Mouse (Mus musculus) embryo, embryonic 11.5 days (tissue): ENCODE measurements around the gene Olfr1002.
"Not testable (repeated sequence)": the region's sequence is repeated elsewhere in the genome, so short reads cannot be mapped to it uniquely, and the experiment has no call there.

Experiments used
- DNase-seq: peaks from one replicate; pipeline ENCODE4 v3.0.0-alpha.2; 2012; ENCODE audit warnings: low read depth, low spot score

The Olfr1002 gene

GRCm38 (mm10) chr2:85650604-85651003 is at the start of gene Olfr1002:
Gene Olfr1002, minus strand, starts transcription at chr2:85650704.
- no peak for DNase-seq

- DNase-seq = no peak
Measured at GRCm38 (mm10) chr2:85689131-85689530, 38.6 kb upstream of the Olfr1002 start, which contains the start of gene Olfr1008. Gene Olfr1008, plus strand, starts transcription at chr2:85689431.

DNA sequence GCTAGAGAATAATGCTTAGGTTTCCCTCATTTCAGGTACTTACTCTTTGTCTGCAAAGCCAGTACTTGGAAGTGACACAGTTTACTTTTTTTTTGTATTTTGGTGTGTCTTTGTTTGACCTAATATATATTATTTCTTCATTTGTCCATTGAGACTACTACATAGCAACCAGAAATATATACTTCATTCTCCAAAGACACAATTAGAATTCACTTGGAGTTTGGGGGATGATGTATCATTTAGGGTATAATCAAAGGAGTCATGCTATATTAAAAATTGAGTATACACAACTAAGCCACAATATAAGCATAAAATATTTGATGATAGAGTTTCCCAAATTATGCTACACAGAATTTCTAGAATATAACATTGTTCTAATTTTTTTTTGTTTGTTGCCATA is 28.2 kb upstream of the Olfr1002 start, which contains the start of gene Olfr1006:
Gene Olfr1006, minus strand, starts transcription at position 101 of the 400 bp plus-strand sequence.
- no peak for DNase-seq

DNA sequence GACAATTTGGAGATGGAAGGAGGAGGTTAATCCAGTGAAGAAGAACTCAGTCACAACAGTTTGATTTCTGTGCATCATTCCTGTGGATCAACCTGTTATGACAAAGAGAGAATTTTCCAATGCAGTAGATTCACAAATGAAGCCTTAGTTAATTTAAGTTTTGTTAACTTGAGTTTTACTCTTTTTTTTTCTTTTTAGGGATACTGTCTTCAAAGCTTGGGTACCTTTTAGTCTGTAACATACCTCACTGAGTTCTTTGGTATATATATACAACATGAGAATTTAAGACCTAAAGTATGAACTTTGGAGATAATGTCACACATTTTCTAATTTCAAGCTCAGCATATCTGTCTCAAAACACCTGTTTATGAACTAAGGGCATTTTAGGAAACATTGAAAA is 13.9 kb upstream of the Olfr1002 start, which contains the start of gene Olfr154:
Gene Olfr154, minus strand, starts transcription at position 101 of the 400 bp plus-strand sequence.
- not testable (repeated sequence) for DNase-seq

GRCm38 (mm10) chr2:85611803-85612202 is 38.7 kb downstream of the Olfr1002 start, which contains the start of gene Olfr1000:
Gene Olfr1000, minus strand, starts transcription at chr2:85611903.
- DNase-seq = no peak
